Mouse (Mus musculus): ENCODE results near the gene Sdc1.

Sdc1 gene

GRCm38 (mm10) chr12:8829032-8829660 lies 58.0 kb downstream of the Sdc1 start:
- no peak for DNase-seq

- DNase-seq = no peak
These were observed 58.5 kb downstream of the Sdc1 start for GRCm38 (mm10) chr12:8829661-8830040.

- peak; percentile 89 for DNase-seq
These were observed 60.0 kb downstream of the Sdc1 start for GRCm38 (mm10) chr12:8830967-8831635.

GRCm38 (mm10) chr12:8831710-8832109 lies 60.6 kb downstream of the Sdc1 start:
- DNase-seq = no peak

GRCm38 (mm10) chr12:8840782-8841325 lies 69.7 kb downstream of the Sdc1 start:
- no peak for DNase-seq

- DNase-seq = no peak
These were observed 71.6 kb downstream of the Sdc1 start for GRCm38 (mm10) chr12:8842725-8843124.
